Mouse (Mus musculus): ENCODE data around the gene Hexa. TPM values are rescaled to one million over a fixed set of nuclear protein-coding genes. Genes with fewer than 3 reads are reported as not detected.

Hexa gene
- polyA plus RNA-seq, 1 experiment from 2014 or later: 63.6 TPM

Other genes with a start within 250 kb of the Hexa start
- gene Adpgk, start 248.0 kb upstream of the Hexa start, polyA plus RNA-seq (2016; fragmentation: Nextera tagmentation; extraction: Ambion mirVana): 31.7 and 38.4 TPM in 2 replicates
- 8.6 and 9.6 TPM in 2 replicates for gene Bbs4, start 186.0 kb upstream of the Hexa start, polyA plus RNA-seq (2016; fragmentation: Nextera tagmentation; extraction: Ambion mirVana)
- 16.4 and 22.2 TPM in 2 replicates for gene Arih1, start 52.9 kb upstream of the Hexa start, polyA plus RNA-seq (2016; fragmentation: Nextera tagmentation; extraction: Ambion mirVana)
- 0.11 and 0.26 TPM in 2 replicates for gene Tmem202, start 307 bp downstream of the Hexa start, polyA plus RNA-seq (2016; fragmentation: Nextera tagmentation; extraction: Ambion mirVana)
- gene Celf6, start 38.4 kb downstream of the Hexa start, polyA plus RNA-seq (2016; fragmentation: Nextera tagmentation; extraction: Ambion mirVana): 0.06 TPM in 1 of 2 replicates, not detected in the other
- gene Parp6, start 77.7 kb downstream of the Hexa start, polyA plus RNA-seq (2016; fragmentation: Nextera tagmentation; extraction: Ambion mirVana): 19.3 and 23.9 TPM in 2 replicates
- gene Pkm, start 116.8 kb downstream of the Hexa start, polyA plus RNA-seq (2016; fragmentation: Nextera tagmentation; extraction: Ambion mirVana): 2,435 and 2,436 TPM in 2 replicates
- gene Gramd2, start 140.6 kb downstream of the Hexa start, polyA plus RNA-seq (2016; fragmentation: Nextera tagmentation; extraction: Ambion mirVana): 0.10 and 0.18 TPM in 2 replicates
- 12.4 and 14.4 TPM in 2 replicates for gene Senp8, start 211.2 kb downstream of the Hexa start, polyA plus RNA-seq (2016; fragmentation: Nextera tagmentation; extraction: Ambion mirVana)
- 9.5 and 10.2 TPM in 2 replicates for gene Myo9a, start 211.4 kb downstream of the Hexa start, polyA plus RNA-seq (2016; fragmentation: Nextera tagmentation; extraction: Ambion mirVana)

Measured in heart, embryonic 10.5 days (tissue).